Mouse (Mus musculus) limb, embryonic 14.5 days (tissue): ENCODE data around the gene Slc4a2. TPM values are rescaled to one million over a fixed set of nuclear protein-coding genes. Genes with fewer than 3 reads are reported as not detected.

ENCODE experiments used
- ATAC-seq: fragments of 200-750 bp; cut with Nextera tagmentation; 2 replicates; pipeline ENCODE4 v1.8.0; 2017; ENCODE audit warnings: low read depth, moderate number of reproducible peaks, moderate TSS enrichment; ENCODE audit not compliant: low FRiP score
- DNase-seq: peaks from one replicate; pipeline ENCODE4 v3.0.0-alpha.2; 2015; ENCODE audit warnings: low spot score
- H3K27ac ChIP-seq: fragments of 300-500 bp; sonication (generic); replicated peaks from 2 replicates; pipeline ENCODE4 v1.5.1; 2014; ENCODE audit warnings: low read depth, mild to moderate bottlenecking, low read length, moderate library complexity, mixed read lengths
- H3K27me3 ChIP-seq: fragments of 300-500 bp; sonication (generic); 2 replicates; pipeline ENCODE4 v1.6.1; 2014; ENCODE audit warnings: low read length, mixed read lengths; ENCODE audit not compliant: control insufficient read depth, insufficient read depth
- H3K36me3 ChIP-seq: fragments of 300-500 bp; sonication (generic); 2 replicates; pipeline ENCODE4 v1.6.1; 2014; ENCODE audit warnings: mild to moderate bottlenecking, low read length, moderate library complexity, mixed read lengths; ENCODE audit not compliant: control insufficient read depth, insufficient read depth
- H3K4me1 ChIP-seq: fragments of 300-500 bp; sonication (generic); 2 replicates; pipeline ENCODE4 v1.6.1; 2014; ENCODE audit warnings: antibody characterized with exemption, low read length, mixed read lengths; ENCODE audit not compliant: control insufficient read depth, insufficient read depth
- H3K4me2 ChIP-seq: fragments of 300-500 bp; sonication (generic); replicated peaks from 2 replicates; pipeline ENCODE4 v1.6.1; 2014; ENCODE audit warnings: low read depth, mild to moderate bottlenecking, low read length, moderate library complexity; ENCODE audit not compliant: severe bottlenecking
- H3K4me3 ChIP-seq: fragments of 300-500 bp; sonication (generic); replicated peaks from 2 replicates; pipeline ENCODE4 v1.5.1; 2014; ENCODE audit warnings: low read length
- H3K9ac ChIP-seq: fragments of 300-500 bp; sonication (generic); 2 replicates; pipeline ENCODE4 v1.6.1; 2014; ENCODE audit warnings: mild to moderate bottlenecking, low read depth, low read length, moderate library complexity; ENCODE audit not compliant: severe bottlenecking
- H3K9me3 ChIP-seq: fragments of 300-500 bp; sonication (generic); 2 replicates; pipeline ENCODE4 v1.6.1; 2016; ENCODE audit warnings: low read length; ENCODE audit not compliant: control insufficient read depth
- POLR2A ChIP-seq: fragments of 200-500 bp; IDR thresholded peaks from 2 replicates; pipeline ENCODE4 v1.8.0; 2012; ENCODE audit warnings: inconsistent platforms, mild to moderate bottlenecking, moderate library complexity, borderline replicate concordance; ENCODE audit not compliant: insufficient read depth, insufficient read length; ENCODE audit errors: extremely low read depth
- WGBS: fragments of 180-500 bp; shearing (Covaris S2); extraction: QIAGEN DNeasy Blood & Tissue Kit; methylation state at CpG from one replicate; pipeline ENCODE4 v1.1.7; 2014; 5-methylcytosine and 5-hydroxymethylcytosine counted together
- polyA plus RNA-seq, 2 experiments: library from polyadenylated mRNA; depleted of rRNA in 1 of 2; stranded (reverse) in 1 of 2; unstranded in 1 of 2; fragments of >200 nt; fragmentation: Nextera tagmentation in 1 of 2; extraction: Ambion mirVana in 1 of 2; gene quantifications; 2 replicates each; pipeline versions ENCODE4 v1.2.1 to v1.2.3; 2012 to 2014

Gene Slc4a2
- polyA plus RNA-seq, 2 experiments: 30.0 to 69.1 TPM

- Histone ChIP-seq H3K4me2 (no peak overlapping the region), H3K9me3 (no peaks in the 10 kb centered on the region), H3K27me3 (no peaks in the 10 kb centered on the region), H3K4me1 (peaks cover 5% of the 10 kb centered on the region), H3K36me3 (no peaks in the 10 kb centered on the region), H3K4me3 (no peak overlapping the region), H3K27ac (no peak overlapping the region), H3K9ac (no peak overlapping the region)
- no peak for TF ChIP-seq POLR2A
- no peak for ATAC-seq
- 85% methylated on average over 4 of the region's 4 CpGs for WGBS
- DNase-seq: no peak
These were observed 43.1 kb upstream of the Slc4a2 start for GRCm38 (mm10) chr5:24380499-24380898.

- peaks cover 5% of the 10 kb centered on the region for H3K4me1 ChIP-seq
- 83% methylated on average over 6 of the region's 6 CpGs for WGBS
- ATAC-seq (no peak), DNase-seq (no peak)
- TF ChIP-seq POLR2A: no peak
- no peaks in the 10 kb centered on the region for H3K9me3 ChIP-seq
- H3K36me3 ChIP-seq: no peaks in the 10 kb centered on the region
- H3K27ac ChIP-seq: no peak overlapping the region
- H3K4me3 ChIP-seq: no peak overlapping the region
- H3K4me2 ChIP-seq: no peak overlapping the region
- H3K27me3 ChIP-seq: no peaks in the 10 kb centered on the region
- no peak overlapping the region for H3K9ac ChIP-seq
These were observed 42.2 kb upstream of the Slc4a2 start for GRCm38 (mm10) chr5:24381486-24381885.

GRCm38 (mm10) chr5:24381988-24382387 lies 41.6 kb upstream of the Slc4a2 start:
- Histone ChIP-seq H3K4me3 (no peak overlapping the region), H3K4me2 (no peak overlapping the region), H3K27ac (no peak overlapping the region), H3K36me3 (no peaks in the 10 kb centered on the region), H3K9ac (no peak overlapping the region), H3K9me3 (no peaks in the 10 kb centered on the region), H3K27me3 (0 out of 2 replicates have a peak, but pooled peaks cover 4% of the 10 kb centered on the region), H3K4me1 (peaks cover 5% of the 10 kb centered on the region)
- ATAC-seq (no peak), DNase-seq (no peak)
- no peak for TF ChIP-seq POLR2A
- 46% methylated on average over 2 of the region's 2 CpGs for WGBS

GRCm38 (mm10) chr5:24383026-24383859 lies 40.4 kb upstream of the Slc4a2 start:
- H3K36me3 ChIP-seq: no peaks in the 10 kb centered on the region
- no peak overlapping the region for H3K27ac ChIP-seq
- WGBS: 1% methylated on average over 27 of the region's 34 CpGs
- DNase-seq (peak; percentile 88), ATAC-seq (peak; percentile 79)
- no peaks in the 10 kb centered on the region for H3K9me3 ChIP-seq
- H3K9ac ChIP-seq: peak overlapping the region; percentile 28
- H3K4me3 ChIP-seq: peak overlapping the region; percentile 40
- H3K4me2 ChIP-seq: peak overlapping the region; percentile 68
- 0 out of 2 replicates have a peak, but pooled peaks cover 12% of the 10 kb centered on the region for H3K27me3 ChIP-seq
- H3K4me1 ChIP-seq: peaks cover 11% of the 10 kb centered on the region
- TF ChIP-seq POLR2A: no peak

GRCm38 (mm10) chr5:24384407-24384806 lies 39.2 kb upstream of the Slc4a2 start:
- no peak for TF ChIP-seq POLR2A
- ATAC-seq (no peak), DNase-seq (no peak)
- no peak overlapping the region for H3K27ac ChIP-seq
- no peak overlapping the region for H3K4me3 ChIP-seq
- no peaks in the 10 kb centered on the region for H3K9me3 ChIP-seq
- H3K9ac ChIP-seq: no peak overlapping the region
- H3K4me1 ChIP-seq: peaks cover 11% of the 10 kb centered on the region
- H3K36me3 ChIP-seq: no peaks in the 10 kb centered on the region
- 0 out of 2 replicates have a peak, but pooled peaks cover 16% of the 10 kb centered on the region for H3K27me3 ChIP-seq
- 63% methylated on average over 6 of the region's 6 CpGs for WGBS
- H3K4me2 ChIP-seq: no peak overlapping the region
